Mouse (Mus musculus): ENCODE results near the gene Npw. TPM values are rescaled to one million over a fixed set of nuclear protein-coding genes. Genes with fewer than 3 reads are reported as not detected.

Gene Npw
- polyA plus RNA-seq, 1 experiment from 2014 or later: not detected

DNA sequence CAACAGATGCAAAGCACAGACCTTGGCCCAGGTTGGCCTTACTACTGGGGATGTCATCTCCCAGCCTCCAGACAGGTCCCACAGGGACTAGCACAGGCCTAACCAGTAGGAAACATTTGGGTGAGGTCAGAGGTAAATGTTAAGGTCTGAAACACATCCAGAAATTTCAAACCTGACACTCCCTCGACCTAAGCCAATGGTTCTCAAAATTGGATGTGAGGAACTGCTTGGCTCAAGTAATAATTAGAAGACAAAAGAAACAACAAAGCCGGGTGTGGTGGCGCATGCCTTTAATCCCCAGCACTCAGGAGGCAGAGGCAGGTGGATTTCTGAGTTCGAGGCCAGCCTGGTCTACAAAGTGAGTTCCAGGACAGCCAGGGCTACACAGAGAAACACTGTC lies 11.9 kb downstream of the Npw start:
- no peak overlapping the region for H3K9ac ChIP-seq (replicated peaks; ENCODE audit: low read depth, low read length)
- no peak overlapping the region for H3K27ac ChIP-seq (ENCODE audit: low read length)
- H3K4me1 ChIP-seq (replicated peaks; ENCODE audit: control insufficient read depth, insufficient read depth, low read length): peaks cover 13% of the 10 kb centered on the region
- no peak for ATAC-seq
- H3K4me2 ChIP-seq (ENCODE audit: low read length): no peak overlapping the region
- no peak overlapping the region for H3K4me3 ChIP-seq (replicated peaks; ENCODE audit: low read length)
- WGBS: 86% methylated on average over 4 of the region's 4 CpGs
- no peaks in the 10 kb centered on the region for H3K9me3 ChIP-seq (ENCODE audit: control insufficient read depth, low read length)
- no peaks in the 10 kb centered on the region for H3K36me3 ChIP-seq (ENCODE audit: control insufficient read depth, insufficient read depth)
- no peaks in the 10 kb centered on the region for H3K27me3 ChIP-seq (replicated peaks; ENCODE audit: control insufficient read depth, insufficient read depth, low read length)

DNA sequence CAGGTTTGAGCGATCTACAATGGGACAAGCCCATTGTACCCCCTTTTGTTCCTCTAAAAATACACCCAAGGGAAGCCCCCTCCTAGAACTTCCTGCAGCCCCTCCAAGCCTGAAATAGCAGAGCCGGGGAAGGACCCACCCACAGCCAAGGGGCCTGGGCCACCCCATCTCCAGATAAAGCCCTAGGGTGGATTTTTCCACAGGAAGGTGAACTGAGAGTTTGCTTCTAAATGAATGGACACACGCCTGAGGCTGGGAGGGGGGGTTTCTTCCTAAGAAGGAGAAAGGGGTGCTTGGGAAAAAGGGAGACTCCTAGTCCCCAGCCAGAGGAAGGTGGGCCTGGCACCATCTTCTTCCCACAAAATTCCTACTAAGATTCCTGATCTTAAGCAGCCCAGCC lies 12.3 kb downstream of the Npw start:
- ATAC-seq: no peak
- Histone ChIP-seq H3K4me3 (replicated peaks; ENCODE audit: low read length) (no peak overlapping the region), H3K9me3 (ENCODE audit: control insufficient read depth, low read length) (no peaks in the 10 kb centered on the region), H3K4me1 (replicated peaks; ENCODE audit: control insufficient read depth, insufficient read depth, low read length) (peaks cover 13% of the 10 kb centered on the region), H3K27ac (ENCODE audit: low read length) (no peak overlapping the region), H3K27me3 (replicated peaks; ENCODE audit: control insufficient read depth, insufficient read depth, low read length) (no peaks in the 10 kb centered on the region), H3K36me3 (ENCODE audit: control insufficient read depth, insufficient read depth) (no peaks in the 10 kb centered on the region), H3K4me2 (ENCODE audit: low read length) (no peak overlapping the region), H3K9ac (replicated peaks; ENCODE audit: low read depth, low read length) (no peak overlapping the region)
- WGBS: 77% methylated on average over 3 of the region's 3 CpGs

DNA sequence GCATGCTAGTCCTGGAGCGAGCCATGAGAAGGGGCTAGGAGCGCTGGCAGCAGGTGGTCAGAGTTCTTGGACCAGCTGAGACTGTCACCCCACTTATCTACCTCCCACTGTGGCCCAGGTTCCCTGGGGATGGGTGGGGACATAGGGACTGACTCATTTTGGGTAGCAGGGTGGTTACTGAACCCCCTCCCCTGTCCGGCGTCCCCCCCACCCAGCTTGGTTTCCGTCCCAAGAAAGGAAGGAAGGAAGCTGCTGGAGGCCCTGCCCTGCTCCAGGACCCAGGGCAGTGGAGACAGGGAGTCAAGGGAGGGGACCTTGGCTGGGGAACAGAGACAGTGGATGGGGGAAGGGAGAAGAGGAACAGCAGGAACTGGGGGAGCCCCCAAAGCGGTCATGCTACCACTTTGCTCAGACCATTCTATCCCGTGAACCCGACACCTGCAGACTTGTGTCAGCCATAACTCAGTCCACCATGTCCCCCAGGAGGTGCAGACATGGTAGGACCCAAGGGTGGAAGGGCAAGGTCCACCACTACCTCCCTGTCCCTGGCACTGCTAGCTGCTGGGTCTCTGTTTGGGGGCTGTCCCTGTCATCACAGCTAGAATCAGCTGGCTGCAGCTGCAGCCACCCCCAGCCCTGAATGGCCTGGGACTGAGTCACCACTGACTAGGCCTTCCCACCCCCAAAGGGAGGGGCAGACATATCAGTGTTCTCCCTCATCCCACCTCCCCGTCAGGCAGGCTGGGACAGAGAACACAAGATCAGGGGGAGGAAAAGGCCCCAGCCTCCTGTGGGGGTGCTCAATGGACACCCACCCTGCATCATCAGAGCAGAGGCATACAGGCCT lies 13.2 kb downstream of the Npw start:
- no peaks in the 10 kb centered on the region for H3K36me3 ChIP-seq (ENCODE audit: control insufficient read depth, insufficient read depth)
- no peak for ATAC-seq
- H3K9me3 ChIP-seq (ENCODE audit: control insufficient read depth, low read length): no peaks in the 10 kb centered on the region
- no peak overlapping the region for H3K9ac ChIP-seq (replicated peaks; ENCODE audit: low read depth, low read length)
- H3K27ac ChIP-seq (ENCODE audit: low read length): 0 out of 2 replicates have a peak overlapping the region, but pooled peaks have one; percentile 4
- no peaks in the 10 kb centered on the region for H3K27me3 ChIP-seq (replicated peaks; ENCODE audit: control insufficient read depth, insufficient read depth, low read length)
- 90% methylated on average over 9 of the region's 9 CpGs for WGBS
- H3K4me2 ChIP-seq (ENCODE audit: low read length): no peak overlapping the region
- H3K4me3 ChIP-seq (replicated peaks; ENCODE audit: low read length): no peak overlapping the region
- peaks cover 8% of the 10 kb centered on the region for H3K4me1 ChIP-seq (replicated peaks; ENCODE audit: control insufficient read depth, insufficient read depth, low read length)

- H3K9ac ChIP-seq (replicated peaks; ENCODE audit: low read depth, low read length): no peak overlapping the region
- H3K27me3 ChIP-seq (replicated peaks; ENCODE audit: control insufficient read depth, insufficient read depth, low read length): no peaks in the 10 kb centered on the region
- no peak for ATAC-seq
- H3K27ac ChIP-seq (ENCODE audit: low read length): 0 out of 2 replicates have a peak overlapping the region, but pooled peaks have one; percentile 28
- H3K36me3 ChIP-seq (ENCODE audit: control insufficient read depth, insufficient read depth): no peaks in the 10 kb centered on the region
- H3K4me1 ChIP-seq (replicated peaks; ENCODE audit: control insufficient read depth, insufficient read depth, low read length): no peaks in the 10 kb centered on the region
- H3K4me2 ChIP-seq (ENCODE audit: low read length): no peak overlapping the region
- no peak overlapping the region for H3K4me3 ChIP-seq (replicated peaks; ENCODE audit: low read length)
- WGBS: 56% methylated on average over 7 of the region's 7 CpGs
- no peaks in the 10 kb centered on the region for H3K9me3 ChIP-seq (ENCODE audit: control insufficient read depth, low read length)
These were observed 14.1 kb downstream of the Npw start for GRCm38 (mm10) chr17:24644030-24644715.

- WGBS: 88% methylated on average over 6 of the region's 6 CpGs
- H3K9me3 ChIP-seq (ENCODE audit: control insufficient read depth, low read length): no peaks in the 10 kb centered on the region
These were observed 15.4 kb downstream of the Npw start for GRCm38 (mm10) chr17:24642791-24643343.

GRCm38 (mm10) chr17:24641944-24642343 lies 16.3 kb downstream of the Npw start:
- Histone ChIP-seq H3K36me3 (ENCODE audit: control insufficient read depth, insufficient read depth) (no peaks in the 10 kb centered on the region), H3K27me3 (replicated peaks; ENCODE audit: control insufficient read depth, insufficient read depth, low read length) (no peaks in the 10 kb centered on the region), H3K9me3 (ENCODE audit: control insufficient read depth, low read length) (no peaks in the 10 kb centered on the region), H3K4me2 (ENCODE audit: low read length) (no peak overlapping the region), H3K27ac (ENCODE audit: low read length) (no peak overlapping the region), H3K9ac (replicated peaks; ENCODE audit: low read depth, low read length) (no peak overlapping the region), H3K4me3 (replicated peaks; ENCODE audit: low read length) (no peak overlapping the region), H3K4me1 (replicated peaks; ENCODE audit: control insufficient read depth, insufficient read depth, low read length) (no peaks in the 10 kb centered on the region)
- ATAC-seq: no peak
- WGBS: 92% methylated on average over 14 of the region's 14 CpGs

More at GRCm38 (mm10) chr17:24642791-24643343, 15.4 kb downstream of the Npw start:
- Histone ChIP-seq H3K9ac (replicated peaks; ENCODE audit: low read depth, low read length) (no peak overlapping the region), H3K36me3 (ENCODE audit: control insufficient read depth, insufficient read depth) (no peaks in the 10 kb centered on the region), H3K27me3 (replicated peaks; ENCODE audit: control insufficient read depth, insufficient read depth, low read length) (no peaks in the 10 kb centered on the region), H3K4me3 (replicated peaks; ENCODE audit: low read length) (no peak overlapping the region), H3K4me2 (ENCODE audit: low read length) (no peak overlapping the region), H3K27ac (ENCODE audit: low read length) (no peak overlapping the region), H3K4me1 (replicated peaks; ENCODE audit: control insufficient read depth, insufficient read depth, low read length) (no peaks in the 10 kb centered on the region)
- ATAC-seq: no peak

DNA sequence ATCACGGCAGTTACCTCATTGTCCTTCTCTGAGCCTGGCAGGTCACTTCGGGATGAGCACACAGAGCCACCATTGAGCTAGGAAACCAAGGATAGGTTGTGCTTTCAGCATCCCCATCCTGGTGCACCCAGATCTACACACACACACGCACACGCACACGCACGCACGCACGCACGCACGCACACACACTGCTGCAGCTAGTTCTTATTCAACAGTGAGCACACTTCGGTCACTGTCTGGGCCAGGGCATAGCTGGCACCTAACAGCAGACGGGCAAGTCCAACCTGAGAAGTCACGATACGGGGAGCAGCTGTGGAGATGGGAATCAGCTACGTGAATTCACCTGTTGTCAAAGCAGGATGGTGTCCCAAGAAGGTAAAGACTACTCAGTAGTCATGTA lies 17.7 kb downstream of the Npw start:
- no peak for ATAC-seq
- H3K9me3 ChIP-seq (ENCODE audit: control insufficient read depth, low read length): no peaks in the 10 kb centered on the region
- no peaks in the 10 kb centered on the region for H3K36me3 ChIP-seq (ENCODE audit: control insufficient read depth, insufficient read depth)

DNA sequence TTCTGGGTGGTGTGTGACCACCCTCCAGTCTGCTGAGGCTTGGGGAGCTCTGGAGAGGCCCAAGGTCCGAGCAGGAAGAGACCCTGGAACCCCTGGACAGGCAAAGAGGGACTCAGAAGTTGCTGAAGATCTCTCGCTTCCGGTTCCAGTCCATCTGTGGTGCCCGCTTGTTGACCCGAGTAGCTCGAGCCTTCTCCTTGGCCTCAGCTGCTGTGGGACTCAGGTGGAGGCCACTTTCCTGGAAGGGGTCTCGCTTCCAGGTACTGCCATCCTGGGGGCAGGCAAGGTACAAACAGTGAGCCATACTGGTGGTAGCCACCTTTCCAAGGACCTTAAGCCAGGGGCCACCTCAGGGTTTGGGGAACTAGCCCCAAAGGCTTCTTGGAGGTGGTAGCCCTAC lies 18.1 kb downstream of the Npw start:
- Histone ChIP-seq H3K4me3 (replicated peaks; ENCODE audit: low read length) (no peak overlapping the region), H3K9me3 (ENCODE audit: control insufficient read depth, low read length) (no peaks in the 10 kb centered on the region), H3K4me2 (ENCODE audit: low read length) (no peak overlapping the region), H3K9ac (replicated peaks; ENCODE audit: low read depth, low read length) (no peak overlapping the region), H3K27ac (ENCODE audit: low read length) (no peak overlapping the region), H3K36me3 (ENCODE audit: control insufficient read depth, insufficient read depth) (no peaks in the 10 kb centered on the region), H3K4me1 (replicated peaks; ENCODE audit: control insufficient read depth, insufficient read depth, low read length) (no peaks in the 10 kb centered on the region), H3K27me3 (replicated peaks; ENCODE audit: control insufficient read depth, insufficient read depth, low read length) (no peaks in the 10 kb centered on the region)
- ATAC-seq: no peak
- WGBS: 92% methylated on average over 7 of the region's 7 CpGs

More for the DNA sequence above, 17.7 kb downstream of the Npw start:
- Histone ChIP-seq H3K27me3 (replicated peaks; ENCODE audit: control insufficient read depth, insufficient read depth, low read length) (no peaks in the 10 kb centered on the region), H3K4me2 (ENCODE audit: low read length) (no peak overlapping the region), H3K4me1 (replicated peaks; ENCODE audit: control insufficient read depth, insufficient read depth, low read length) (no peaks in the 10 kb centered on the region), H3K9ac (replicated peaks; ENCODE audit: low read depth, low read length) (no peak overlapping the region), H3K4me3 (replicated peaks; ENCODE audit: low read length) (no peak overlapping the region), H3K27ac (ENCODE audit: low read length) (no peak overlapping the region)
- WGBS: 92% methylated on average over 15 of the region's 15 CpGs

DNA sequence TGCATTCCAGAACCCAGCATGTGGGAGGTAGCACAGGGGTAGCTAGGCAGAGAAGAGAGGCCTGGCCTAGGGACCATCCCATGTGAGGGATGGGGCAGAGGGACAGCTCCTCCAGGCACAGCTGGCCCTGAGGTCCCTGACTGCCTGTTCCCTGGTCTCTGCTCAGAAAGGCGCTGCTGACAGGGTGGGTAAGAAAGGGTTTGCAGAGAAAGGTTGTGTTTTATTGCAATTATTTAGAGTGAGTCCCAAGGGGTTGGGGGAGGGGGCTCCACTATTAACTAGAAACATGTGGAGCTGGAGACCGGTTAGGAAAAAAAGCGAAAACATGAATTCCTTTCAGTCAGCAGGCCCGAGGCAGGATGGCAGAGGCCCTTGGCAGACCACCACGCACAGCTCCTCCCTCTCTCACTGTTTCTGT lies 18.7 kb downstream of the Npw start:
- Histone ChIP-seq H3K9ac (replicated peaks; ENCODE audit: low read depth, low read length) (no peak overlapping the region), H3K4me3 (replicated peaks; ENCODE audit: low read length) (no peak overlapping the region), H3K27ac (ENCODE audit: low read length) (no peak overlapping the region), H3K4me2 (ENCODE audit: low read length) (no peak overlapping the region), H3K9me3 (ENCODE audit: control insufficient read depth, low read length) (no peaks in the 10 kb centered on the region), H3K4me1 (replicated peaks; ENCODE audit: control insufficient read depth, insufficient read depth, low read length) (no peaks in the 10 kb centered on the region), H3K36me3 (ENCODE audit: control insufficient read depth, insufficient read depth) (no peaks in the 10 kb centered on the region), H3K27me3 (replicated peaks; ENCODE audit: control insufficient read depth, insufficient read depth, low read length) (no peaks in the 10 kb centered on the region)
- ATAC-seq: no peak
- WGBS: 91% methylated on average over 5 of the region's 5 CpGs
